Mouse (Mus musculus) lung, postnatal 0 days (tissue): Measurements from ENCODE around the gene Ttll3. TPM values are rescaled to one million over a fixed set of nuclear protein-coding genes. Genes with fewer than 3 reads are reported as not detected.
A peak's percentile ranks its signal among the peaks of the same experiment; 100 is the strongest.

ENCODE experiments used
- ATAC-seq: fragments of 200-750 bp; cut with Nextera tagmentation; 2 replicates; pipeline ENCODE4 v1.8.0; 2017; ENCODE audit warnings: moderate library complexity
- DNase-seq: peaks from one replicate; pipeline ENCODE4 v3.0.0-alpha.2; 2016; ENCODE audit warnings: low spot score
- H3K27ac ChIP-seq: fragments of 300-500 bp; sonication (generic); 2 replicates; pipeline ENCODE4 v1.5.1; 2014; ENCODE audit warnings: antibody characterized with exemption, mild to moderate bottlenecking, low read length, mixed read lengths
- H3K27me3 ChIP-seq: fragments of 300-500 bp; sonication (generic); replicated peaks from 2 replicates; pipeline ENCODE4 v1.6.1; 2014; ENCODE audit warnings: low read length, mixed read lengths; ENCODE audit not compliant: insufficient read depth
- H3K36me3 ChIP-seq: fragments of 300-500 bp; sonication (generic); 2 replicates; pipeline ENCODE4 v1.6.1; 2014; ENCODE audit warnings: low read length, mixed read lengths; ENCODE audit not compliant: insufficient read depth
- H3K4me1 ChIP-seq: fragments of 300-500 bp; sonication (generic); 2 replicates; pipeline ENCODE4 v1.6.1; 2014; ENCODE audit warnings: antibody characterized with exemption, low read depth, low read length, mixed read lengths; ENCODE audit not compliant: insufficient read depth
- H3K4me2 ChIP-seq: fragments of 300-500 bp; sonication (generic); replicated peaks from 2 replicates; pipeline ENCODE4 v1.6.1; 2014; ENCODE audit warnings: low read depth, mild to moderate bottlenecking, low read length, moderate library complexity, mixed read lengths
- H3K4me3 ChIP-seq: fragments of 300-500 bp; sonication (generic); 2 replicates; pipeline ENCODE4 v1.5.1; 2014; ENCODE audit warnings: low read depth, low read length
- H3K9ac ChIP-seq: fragments of 300-500 bp; sonication (generic); replicated peaks from 2 replicates; pipeline ENCODE4 v1.6.1; 2014; ENCODE audit warnings: low read depth, mild to moderate bottlenecking
- H3K9me3 ChIP-seq: fragments of 300-500 bp; sonication (generic); 2 replicates; pipeline ENCODE4 v1.6.1; 2016; ENCODE audit warnings: low read length, mixed read lengths
- CTCF ChIP-seq: IDR thresholded peaks from 2 replicates; pipeline ENCODE4 v1.5.1; 2016; ENCODE audit warnings: antibody characterized with exemption, mild to moderate bottlenecking
- EP300 ChIP-seq: IDR thresholded peaks from 2 replicates; pipeline ENCODE4 v1.6.1; 2016; ENCODE audit warnings: antibody characterized with exemption, mild to moderate bottlenecking, control low read depth
- WGBS: fragments of 180-500 bp; shearing (Covaris S2); extraction: QIAGEN DNeasy Blood & Tissue Kit; methylation state at CpG from one replicate; pipeline ENCODE4 v1.1.7; 2014; 5-methylcytosine and 5-hydroxymethylcytosine counted together
- polyA plus RNA-seq: library from polyadenylated mRNA; unstranded; fragments of >200 nt; fragmentation: Nextera tagmentation; extraction: Ambion mirVana; gene quantifications from 2 replicates; pipeline ENCODE4 v1.2.1, GENCODE M21; 2015

Ttll3 gene
- polyA plus RNA-seq, 1 experiment from 2014 or later: 12.4 TPM

DNA sequence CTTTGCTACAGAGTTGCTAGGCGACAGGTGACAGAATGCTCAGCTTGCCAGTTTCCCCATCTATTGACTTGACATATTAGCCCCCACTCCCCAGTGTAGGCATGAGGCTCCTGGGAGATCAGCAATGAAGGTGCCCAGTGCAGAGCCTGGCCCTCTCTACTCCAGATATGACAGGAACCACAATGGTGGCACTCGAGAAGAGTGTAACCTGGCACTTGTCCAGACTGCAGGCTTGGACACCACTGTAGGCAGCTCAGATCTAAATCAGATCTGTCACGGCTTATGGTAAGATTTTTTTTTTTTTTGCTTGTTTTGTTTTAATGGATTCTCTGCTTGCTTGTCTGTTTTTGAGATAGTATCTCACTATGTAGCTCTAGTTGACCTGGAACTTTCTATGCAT lies 44.6 kb downstream of the Ttll3 start:
- no peak overlapping the region for H3K9ac ChIP-seq
- DNase-seq (no peak), ATAC-seq (no peak)
- H3K4me3 ChIP-seq: no peak overlapping the region
- 37% methylated on average over 3 of the region's 3 CpGs for WGBS
- no peaks in the 10 kb centered on the region for H3K9me3 ChIP-seq
- no peaks in the 10 kb centered on the region for H3K4me1 ChIP-seq
- H3K36me3 ChIP-seq: no peaks in the 10 kb centered on the region
- H3K27me3 ChIP-seq: no peaks in the 10 kb centered on the region
- H3K4me2 ChIP-seq: no peak overlapping the region
- no peak overlapping the region for H3K27ac ChIP-seq
- TF ChIP-seq EP300 (no peak), CTCF (no peak)

DNA sequence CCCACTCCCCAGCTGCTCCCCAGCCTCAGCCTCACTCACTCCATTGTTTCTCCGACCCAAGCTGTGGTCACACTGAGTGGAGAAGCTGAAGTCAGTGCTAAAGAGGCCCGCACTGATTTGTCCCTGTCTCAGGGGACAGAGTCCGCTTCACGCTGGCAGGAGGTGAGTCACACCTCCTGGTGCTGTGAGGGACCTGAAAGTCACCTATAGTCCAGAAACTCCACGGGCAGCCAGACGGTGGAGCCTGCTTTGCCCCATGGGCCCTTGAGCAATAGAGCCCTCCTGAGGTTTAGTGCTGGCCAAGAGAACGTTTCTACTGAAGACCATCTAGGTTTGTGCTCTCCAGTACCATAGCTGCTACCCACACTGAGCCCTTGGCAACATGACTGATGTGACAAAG lies 45.6 kb downstream of the Ttll3 start:
- DNase-seq: no peak
- TF ChIP-seq CTCF (no peak), EP300 (no peak)
- Histone ChIP-seq H3K4me2 (no peak overlapping the region), H3K27me3 (no peaks in the 10 kb centered on the region), H3K4me1 (no peaks in the 10 kb centered on the region), H3K27ac (no peak overlapping the region), H3K9ac (no peak overlapping the region), H3K4me3 (no peak overlapping the region), H3K9me3 (no peaks in the 10 kb centered on the region), H3K36me3 (no peaks in the 10 kb centered on the region)
- ATAC-seq: no peak
- 63% methylated on average over 7 of the region's 7 CpGs for WGBS

DNA sequence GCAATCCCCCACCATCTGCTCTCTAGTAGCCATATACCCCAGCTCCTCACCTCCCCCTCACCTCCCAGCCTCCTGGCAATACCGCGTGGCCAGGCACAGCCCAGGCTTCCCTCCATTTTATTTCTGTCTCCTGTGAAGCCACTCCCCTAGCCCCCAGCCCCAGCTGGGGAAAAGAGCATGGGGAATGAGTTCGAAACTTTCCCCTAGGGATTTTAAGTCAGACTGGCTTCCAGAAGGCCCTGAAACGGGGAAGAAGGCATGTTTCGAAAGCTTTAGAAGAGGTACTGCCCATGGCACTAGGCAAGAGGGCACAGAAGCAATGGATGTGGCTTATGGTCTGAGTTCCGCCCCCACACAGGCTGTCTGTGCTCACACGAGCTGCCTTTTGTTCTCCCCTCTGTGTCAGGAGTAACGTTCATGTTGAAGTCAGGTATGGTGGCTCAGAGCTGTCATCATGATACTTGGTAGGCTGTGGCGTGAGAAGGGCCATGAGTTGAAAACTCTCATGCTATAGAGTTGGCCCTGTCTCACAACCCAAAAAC lies 46.7 kb downstream of the Ttll3 start, which contains the start of gene Cidec:
TSS of gene Cidec (minus strand) at position 97 of the 542 bp plus-strand sequence.
- H3K4me2 ChIP-seq: no peak within 1 kb of the TSS
- H3K27me3 ChIP-seq: no peaks in the 10 kb centered on the region
- H3K36me3 ChIP-seq: no peaks in the 10 kb centered on the region
- no peak for DNase-seq
- no peaks in the 10 kb centered on the region for H3K4me1 ChIP-seq
- H3K9me3 ChIP-seq: no peaks in the 10 kb centered on the region
- no peak within 1 kb of the TSS for H3K27ac ChIP-seq
- H3K9ac ChIP-seq: no peak within 1 kb of the TSS
- no peak within 1 kb of the TSS for H3K4me3 ChIP-seq
- 65% methylated on average over 9 of the region's 9 CpGs for WGBS
- ATAC-seq: no peak
- no peak for TF ChIP-seq EP300
- no peak for TF ChIP-seq CTCF

DNA sequence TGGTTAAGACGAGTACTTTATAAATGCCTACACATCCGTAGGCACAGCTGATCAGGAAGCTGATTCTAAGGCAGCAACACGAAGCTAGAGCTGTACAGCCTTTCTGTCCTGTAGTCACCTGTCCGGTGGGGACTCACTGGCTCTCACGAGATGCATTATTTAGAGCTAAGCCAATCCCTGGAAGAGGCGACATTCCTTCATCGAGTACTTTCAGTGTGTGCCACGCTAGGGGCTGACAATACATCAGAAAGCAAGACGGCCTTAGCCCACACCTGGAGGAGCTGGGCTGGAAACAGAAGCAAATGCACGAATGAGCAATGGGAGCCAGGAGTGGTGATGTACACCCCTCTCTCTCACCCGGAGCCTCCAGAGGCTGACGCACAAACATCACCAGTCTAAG lies 48.1 kb downstream of the Ttll3 start:
- Histone ChIP-seq H3K27ac (no peak overlapping the region), H3K36me3 (no peaks in the 10 kb centered on the region), H3K4me3 (no peak overlapping the region), H3K9ac (no peak overlapping the region), H3K27me3 (no peaks in the 10 kb centered on the region), H3K4me2 (no peak overlapping the region), H3K4me1 (0 out of 2 replicates have a peak, but pooled peaks cover 4% of the 10 kb centered on the region), H3K9me3 (no peaks in the 10 kb centered on the region)
- no peak for TF ChIP-seq EP300
- TF ChIP-seq CTCF: no peak
- ATAC-seq (no peak), DNase-seq (no peak)
- WGBS: 66% methylated on average over 12 of the region's 12 CpGs

DNA sequence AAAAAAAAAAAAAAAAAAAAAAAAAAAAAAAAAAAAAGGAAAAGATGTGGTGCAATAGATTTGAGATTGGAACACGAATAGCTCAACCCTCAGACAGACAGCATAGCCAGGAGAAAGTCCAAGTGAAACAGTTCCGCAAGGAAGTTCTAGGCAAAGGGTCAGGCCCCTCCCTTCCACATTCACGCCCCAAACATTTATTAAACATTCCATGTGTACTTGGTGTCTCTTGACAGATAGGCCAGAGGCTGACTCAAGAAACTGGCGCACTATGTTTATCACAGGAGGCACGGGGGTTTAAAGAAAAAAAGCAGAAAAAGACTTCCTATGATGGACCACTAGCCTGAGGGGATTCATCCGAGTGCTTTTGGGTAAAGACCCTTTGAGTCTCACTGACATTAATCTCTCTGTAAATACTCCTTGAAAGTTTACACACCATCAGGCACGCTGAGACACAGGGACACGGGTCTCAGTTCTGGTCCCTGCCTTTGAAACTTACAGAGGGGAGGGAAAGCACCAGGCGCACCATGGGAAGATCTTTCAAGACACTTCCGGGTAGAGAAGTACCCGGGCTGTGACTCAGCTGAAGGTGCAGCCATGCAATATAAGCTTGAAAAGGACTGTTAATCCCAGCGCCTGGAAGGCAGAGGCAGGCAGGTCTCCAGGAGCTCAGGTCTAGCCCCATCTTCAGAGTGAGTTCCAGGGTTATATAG lies 49.8 kb downstream of the Ttll3 start:
- DNase-seq: peak; percentile 37
- Histone ChIP-seq H3K27me3 (no peaks in the 10 kb centered on the region), H3K4me1 (0 out of 2 replicates have a peak, but pooled peaks cover 5% of the 10 kb centered on the region), H3K36me3 (no peaks in the 10 kb centered on the region), H3K9ac (no peak overlapping the region), H3K9me3 (no peaks in the 10 kb centered on the region), H3K4me3 (no peak overlapping the region), H3K4me2 (no peak overlapping the region), H3K27ac (no peak overlapping the region)
- no peak for TF ChIP-seq CTCF
- TF ChIP-seq EP300: no peak
- WGBS: 46% methylated on average over 12 of the region's 12 CpGs
- ATAC-seq: no peak

DNA sequence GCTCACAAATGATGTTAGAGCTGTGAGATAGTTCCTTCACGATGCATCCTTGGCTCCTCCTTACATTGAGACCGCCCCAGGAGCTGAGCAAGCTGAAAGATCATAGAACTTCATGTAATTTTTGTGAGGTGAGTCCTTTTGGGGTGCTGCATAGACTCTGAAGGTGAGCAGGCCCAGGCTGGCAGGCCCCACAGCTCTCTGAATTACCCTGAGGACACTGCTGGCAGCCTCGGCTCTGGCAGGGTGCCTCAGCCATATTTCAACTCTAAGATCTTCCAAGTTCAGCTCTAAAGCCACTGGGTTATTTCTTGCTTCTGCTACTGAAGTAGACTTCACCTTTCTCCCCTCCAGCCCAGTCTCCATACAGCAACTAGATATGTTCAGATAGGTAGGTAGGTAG lies 51.6 kb downstream of the Ttll3 start:
- H3K4me3 ChIP-seq: no peak overlapping the region
- no peak overlapping the region for H3K9ac ChIP-seq
- H3K4me1 ChIP-seq: 0 out of 2 replicates have a peak, but pooled peaks cover 5% of the 10 kb centered on the region
- no peaks in the 10 kb centered on the region for H3K27me3 ChIP-seq
- H3K4me2 ChIP-seq: no peak overlapping the region
- no peaks in the 10 kb centered on the region for H3K36me3 ChIP-seq
- H3K27ac ChIP-seq: no peak overlapping the region
- TF ChIP-seq CTCF (no peak), EP300 (no peak)
- ATAC-seq (no peak), DNase-seq (no peak)
- 88% methylated on average over 3 of the region's 3 CpGs for WGBS
- H3K9me3 ChIP-seq: no peaks in the 10 kb centered on the region
